Mouse (Mus musculus): ENCODE results near the gene Fbxl18. TPM values are rescaled to one million over a fixed set of nuclear protein-coding genes. Genes with fewer than 3 reads are reported as not detected.

Gene Fbxl18
- 52.8 and 67.5 TPM in 2 replicates for total RNA-seq (2014; rRNA removed)
- 25.5 and 27.5 TPM in 2 replicates for polyA plus RNA-seq (2015; fragmentation: Nextera tagmentation; extraction: Ambion mirVana)

DNA sequence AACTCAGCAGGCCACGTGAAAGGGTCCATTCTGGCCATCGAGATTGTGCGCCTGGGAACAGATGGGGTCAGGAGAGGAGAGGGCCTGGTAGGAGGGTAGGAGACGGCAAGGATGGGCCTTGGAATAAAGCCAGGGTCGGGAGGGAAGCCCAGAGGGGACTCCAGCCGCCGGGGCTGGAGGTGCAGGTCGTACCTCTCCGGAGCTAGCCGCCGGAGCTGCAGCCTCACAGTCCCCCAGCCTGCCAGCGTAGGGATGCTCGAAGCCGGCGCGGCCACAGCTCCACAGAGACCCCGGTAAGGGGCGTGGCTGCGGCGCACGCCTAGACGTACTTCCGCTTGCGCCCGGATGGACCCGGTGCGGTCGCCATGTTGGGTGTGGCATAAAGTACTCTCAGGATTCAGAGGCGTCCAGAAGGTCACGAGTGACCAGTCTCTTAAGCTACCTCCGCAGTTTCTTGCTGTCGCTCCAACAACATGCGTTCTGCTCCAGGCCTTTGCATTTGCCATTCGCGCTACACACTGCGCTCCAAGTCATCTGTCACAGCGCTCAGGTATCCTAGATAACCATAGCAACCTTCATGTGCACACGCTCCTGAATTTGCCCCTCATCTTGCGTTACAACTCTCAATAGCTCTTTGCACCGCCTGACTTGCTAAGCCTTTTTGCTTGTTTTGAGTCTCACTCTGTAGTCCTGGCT, at the start of gene Fbxl18:
TSS of gene Fbxl18 (minus strand) at position 504 of the 696 bp plus-strand sequence.
- H3K27me3 ChIP-seq (ENCODE audit: insufficient read depth, low read length) = no peaks in the 10 kb centered on the region
- peak within 1 kb of the TSS; percentile 83 for H3K4me2 ChIP-seq (ENCODE audit: low read depth, low read length, poor library complexity, severe bottlenecking)
- peaks cover 5% of the 10 kb centered on the region; the same call in 1 of the 2 replicates for H3K4me1 ChIP-seq (ENCODE audit: insufficient read depth, low read length)
- peaks cover 10% of the 10 kb centered on the region; the same call in 1 of the 2 replicates for H3K36me3 ChIP-seq (ENCODE audit: insufficient read depth, low read length)
- H3K27ac ChIP-seq (ENCODE audit: low read depth, low read length) = peak within 1 kb of the TSS; percentile 74
- peak; percentile 93 for DNase-seq (ENCODE audit: low spot score)
- peak within 1 kb of the TSS; percentile 87 for H3K9ac ChIP-seq (replicated peaks; ENCODE audit: low read length, poor library complexity, severe bottlenecking)
- peak; percentile 89 for ATAC-seq (ENCODE audit: low FRiP score)
- TF ChIP-seq CTCF (IDR thresholded peaks at IDR 0.05) = peak; percentile 4
- H3K9me3 ChIP-seq (ENCODE audit: low read length) = no peaks in the 10 kb centered on the region
- WGBS = under 1% methylated on average over 39 of the region's 40 CpGs
- peak within 1 kb of the TSS; percentile 75 for H3K4me3 ChIP-seq (ENCODE audit: low read depth, low read length)

DNA sequence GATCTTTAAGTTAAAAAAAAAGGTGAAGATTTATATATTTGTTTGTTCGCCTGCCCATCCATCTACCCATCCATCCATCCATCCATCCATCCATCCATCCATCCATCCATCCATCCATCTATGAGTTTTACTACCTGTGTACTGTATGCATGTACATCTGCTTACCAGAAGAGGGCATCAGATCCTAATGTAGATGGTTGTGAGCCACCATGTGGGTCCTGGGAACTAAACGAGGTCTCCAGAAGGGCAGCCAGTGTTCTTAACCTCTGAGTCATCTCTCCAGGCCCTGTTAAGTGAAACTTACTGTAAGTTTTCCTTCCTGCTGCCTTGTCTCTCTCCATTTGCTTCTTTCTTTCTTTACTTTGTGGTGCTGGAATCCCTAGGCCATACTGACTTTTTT, 45.2 kb upstream of the Fbxl18 start:
- Histone ChIP-seq H3K36me3 (ENCODE audit: insufficient read depth, low read length) (no peaks in the 10 kb centered on the region), H3K4me2 (ENCODE audit: low read depth, low read length, poor library complexity, severe bottlenecking) (no peak overlapping the region), H3K27me3 (ENCODE audit: insufficient read depth, low read length) (no peaks in the 10 kb centered on the region), H3K27ac (ENCODE audit: low read depth, low read length) (no peak overlapping the region), H3K9me3 (ENCODE audit: low read length) (no peaks in the 10 kb centered on the region), H3K9ac (replicated peaks; ENCODE audit: low read length, poor library complexity, severe bottlenecking) (no peak overlapping the region), H3K4me1 (ENCODE audit: insufficient read depth, low read length) (no peaks in the 10 kb centered on the region), H3K4me3 (ENCODE audit: low read depth, low read length) (no peak overlapping the region)
- no peak for DNase-seq (ENCODE audit: low spot score)
- peak; percentile 43 for TF ChIP-seq CTCF (IDR thresholded peaks at IDR 0.05)
- WGBS = 74% methylated on average over 2 of the region's 2 CpGs
- ATAC-seq (ENCODE audit: low FRiP score) = no peak

DNA sequence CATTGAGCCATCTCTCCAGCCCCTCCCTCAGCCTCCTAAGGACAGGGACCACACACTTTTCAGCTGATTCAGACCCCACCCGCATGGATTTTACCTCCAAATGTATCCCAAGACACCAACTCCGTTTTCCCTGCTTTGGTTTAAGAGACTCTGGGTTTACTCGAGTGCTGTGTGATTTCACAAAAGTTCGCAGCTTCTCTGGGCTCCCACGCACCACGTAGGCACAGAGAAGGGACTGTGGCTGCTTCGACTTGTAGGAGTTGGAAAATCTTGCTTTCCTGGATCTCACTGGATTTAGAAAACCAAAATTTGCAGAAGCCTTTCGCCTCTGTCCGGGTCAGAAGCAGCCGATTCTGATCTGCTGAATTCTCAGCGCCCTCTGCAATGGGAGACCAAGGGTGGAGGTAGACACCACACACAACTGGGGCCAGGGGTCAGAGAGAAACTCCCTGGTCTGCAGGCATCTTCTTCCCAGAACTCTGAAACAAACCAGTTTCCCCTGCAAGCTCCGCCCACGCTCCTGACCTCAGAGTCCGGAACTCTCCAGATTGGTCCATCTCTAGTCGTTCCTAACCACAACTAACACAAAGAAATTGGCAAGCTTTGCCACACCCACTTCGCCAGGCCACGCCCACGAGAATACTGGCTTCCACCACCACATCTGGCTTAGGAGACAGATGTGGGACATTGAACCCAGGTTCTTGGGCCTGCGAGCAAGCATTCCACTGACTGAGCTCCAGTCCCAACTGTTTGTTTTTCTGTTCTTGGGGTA, 42.9 kb upstream of the Fbxl18 start:
- WGBS = 42% methylated on average over 19 of the region's 19 CpGs
- no peak overlapping the region for H3K27ac ChIP-seq (ENCODE audit: low read depth, low read length)
- TF ChIP-seq CTCF (IDR thresholded peaks at IDR 0.05) = no peak
- no peaks in the 10 kb centered on the region for H3K4me1 ChIP-seq (ENCODE audit: insufficient read depth, low read length)
- no peak overlapping the region for H3K4me2 ChIP-seq (ENCODE audit: low read depth, low read length, poor library complexity, severe bottlenecking)
- H3K9ac ChIP-seq (replicated peaks; ENCODE audit: low read length, poor library complexity, severe bottlenecking) = no peak overlapping the region
- DNase-seq (ENCODE audit: low spot score) (no peak), ATAC-seq (ENCODE audit: low FRiP score) (no peak)
- H3K4me3 ChIP-seq (ENCODE audit: low read depth, low read length) = no peak overlapping the region
- H3K36me3 ChIP-seq (ENCODE audit: insufficient read depth, low read length) = no peaks in the 10 kb centered on the region
- H3K27me3 ChIP-seq (ENCODE audit: insufficient read depth, low read length) = no peaks in the 10 kb centered on the region
- no peaks in the 10 kb centered on the region for H3K9me3 ChIP-seq (ENCODE audit: low read length)

DNA sequence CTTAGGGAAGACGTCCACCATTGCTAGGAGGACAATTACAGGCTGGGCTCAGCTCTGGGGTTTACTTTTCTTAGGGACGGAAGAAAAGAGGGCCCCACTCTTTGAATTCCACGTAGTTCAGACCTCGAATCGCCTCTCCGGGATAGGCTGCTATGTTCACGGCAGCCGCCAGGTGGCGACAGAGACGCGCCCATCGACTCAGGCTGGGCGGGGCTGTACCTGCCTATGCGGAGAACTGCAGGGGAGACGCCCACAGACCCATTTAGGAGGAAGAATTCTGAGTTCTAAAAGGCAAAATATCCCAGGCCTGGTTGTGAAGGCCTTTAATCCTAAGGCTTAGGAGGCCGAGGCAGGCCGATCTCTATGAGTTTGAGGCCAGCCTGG, 41.1 kb upstream of the Fbxl18 start:
- Histone ChIP-seq H3K4me1 (ENCODE audit: insufficient read depth, low read length) (no peaks in the 10 kb centered on the region), H3K27ac (ENCODE audit: low read depth, low read length) (no peak overlapping the region), H3K9me3 (ENCODE audit: low read length) (no peaks in the 10 kb centered on the region), H3K27me3 (ENCODE audit: insufficient read depth, low read length) (no peaks in the 10 kb centered on the region), H3K36me3 (ENCODE audit: insufficient read depth, low read length) (no peaks in the 10 kb centered on the region), H3K4me2 (ENCODE audit: low read depth, low read length, poor library complexity, severe bottlenecking) (0 out of 2 replicates have a peak overlapping the region, but pooled peaks have one; percentile 16), H3K4me3 (ENCODE audit: low read depth, low read length) (no peak overlapping the region), H3K9ac (replicated peaks; ENCODE audit: low read length, poor library complexity, severe bottlenecking) (no peak overlapping the region)
- peak; percentile 94 for TF ChIP-seq CTCF (IDR thresholded peaks at IDR 0.05)
- 3% methylated on average over 17 of the region's 17 CpGs for WGBS
- DNase-seq (ENCODE audit: low spot score) = peak; percentile 59
- no peak for ATAC-seq (ENCODE audit: low FRiP score)

DNA sequence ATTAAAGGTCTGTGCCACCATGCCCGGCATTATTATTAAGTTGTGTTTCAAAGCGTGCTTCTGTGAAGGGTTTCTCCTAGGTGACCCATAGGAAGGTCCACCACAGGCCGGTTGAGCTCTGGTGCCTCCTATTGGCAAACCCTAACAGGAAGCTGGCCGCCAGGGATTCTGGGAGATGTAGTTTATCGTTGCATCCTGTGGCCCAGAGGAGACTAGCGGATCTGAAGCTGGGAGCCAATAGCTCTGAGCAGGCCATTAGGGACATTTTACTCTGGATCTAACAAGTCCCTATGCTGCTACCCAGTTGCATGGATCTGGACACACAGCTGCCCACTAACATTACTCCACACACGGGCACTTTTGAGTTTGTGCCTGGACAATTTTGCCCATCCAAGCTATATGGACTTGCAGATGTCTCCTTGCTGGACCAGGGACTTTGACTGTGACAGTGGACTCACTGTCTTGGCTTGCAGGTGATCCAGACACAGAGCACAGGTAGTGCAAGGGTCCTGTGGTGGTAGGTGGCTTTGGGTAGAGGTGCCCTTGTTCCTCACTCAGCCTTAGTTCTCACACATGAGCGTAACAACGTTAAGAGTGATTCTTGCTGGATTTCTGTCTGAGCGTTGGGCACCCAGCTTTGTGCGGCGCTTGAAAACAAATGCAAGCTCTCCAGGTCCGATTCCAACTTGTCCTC, 40.6 kb upstream of the Fbxl18 start:
- H3K9ac ChIP-seq (replicated peaks; ENCODE audit: low read length, poor library complexity, severe bottlenecking) = no peak overlapping the region
- no peak for ATAC-seq (ENCODE audit: low FRiP score)
- H3K4me2 ChIP-seq (ENCODE audit: low read depth, low read length, poor library complexity, severe bottlenecking) = 0 out of 2 replicates have a peak overlapping the region, but pooled peaks have one; percentile 16
- H3K36me3 ChIP-seq (ENCODE audit: insufficient read depth, low read length) = no peaks in the 10 kb centered on the region
- H3K27ac ChIP-seq (ENCODE audit: low read depth, low read length) = no peak overlapping the region
- no peaks in the 10 kb centered on the region for H3K27me3 ChIP-seq (ENCODE audit: insufficient read depth, low read length)
- DNase-seq (ENCODE audit: low spot score) = peak; percentile 76
- WGBS = 20% methylated on average over 13 of the region's 13 CpGs
- no peaks in the 10 kb centered on the region for H3K4me1 ChIP-seq (ENCODE audit: insufficient read depth, low read length)
- no peak overlapping the region for H3K4me3 ChIP-seq (ENCODE audit: low read depth, low read length)
- H3K9me3 ChIP-seq (ENCODE audit: low read length) = no peaks in the 10 kb centered on the region
- peak; percentile 64 for TF ChIP-seq CTCF (IDR thresholded peaks at IDR 0.05)
